Mouse (Mus musculus): ENCODE results near the gene Snx15. TPM values are rescaled to one million over a fixed set of nuclear protein-coding genes. Genes with fewer than 3 reads are reported as not detected.
A peak's percentile ranks its signal among the peaks of the same experiment; 100 is the strongest.

Snx15 gene
- polyA plus RNA-seq, 1 experiment from 2014 or later = 72.8 TPM

GRCm38 (mm10) chr19:6085417-6085879 lies 42.7 kb downstream of the Snx15 start:
- no peak overlapping the region for H3K9ac ChIP-seq (replicated peaks; ENCODE audit: low read depth, low read length)
- H3K27me3 ChIP-seq (ENCODE audit: control insufficient read depth, insufficient read depth, low read length) = no peaks in the 10 kb centered on the region
- peak overlapping the region; percentile 41 for H3K4me3 ChIP-seq (ENCODE audit: low read depth, low read length)
- under 1% methylated on average over 17 of the region's 17 CpGs for WGBS
- H3K4me2 ChIP-seq (ENCODE audit: low read depth, low read length) = peak overlapping the region; percentile 89
- no peaks in the 10 kb centered on the region for H3K9me3 ChIP-seq (ENCODE audit: control insufficient read depth, low read length)
- ATAC-seq (ENCODE audit: low read depth) = peak; percentile 69
- peaks cover 13% of the 10 kb centered on the region for H3K36me3 ChIP-seq (ENCODE audit: control insufficient read depth, insufficient read depth, low read length)
- no peak overlapping the region for H3K27ac ChIP-seq (ENCODE audit: low read depth, low read length)
- peaks cover 11% of the 10 kb centered on the region for H3K4me1 ChIP-seq (ENCODE audit: control insufficient read depth, insufficient read depth, low read length)

DNA sequence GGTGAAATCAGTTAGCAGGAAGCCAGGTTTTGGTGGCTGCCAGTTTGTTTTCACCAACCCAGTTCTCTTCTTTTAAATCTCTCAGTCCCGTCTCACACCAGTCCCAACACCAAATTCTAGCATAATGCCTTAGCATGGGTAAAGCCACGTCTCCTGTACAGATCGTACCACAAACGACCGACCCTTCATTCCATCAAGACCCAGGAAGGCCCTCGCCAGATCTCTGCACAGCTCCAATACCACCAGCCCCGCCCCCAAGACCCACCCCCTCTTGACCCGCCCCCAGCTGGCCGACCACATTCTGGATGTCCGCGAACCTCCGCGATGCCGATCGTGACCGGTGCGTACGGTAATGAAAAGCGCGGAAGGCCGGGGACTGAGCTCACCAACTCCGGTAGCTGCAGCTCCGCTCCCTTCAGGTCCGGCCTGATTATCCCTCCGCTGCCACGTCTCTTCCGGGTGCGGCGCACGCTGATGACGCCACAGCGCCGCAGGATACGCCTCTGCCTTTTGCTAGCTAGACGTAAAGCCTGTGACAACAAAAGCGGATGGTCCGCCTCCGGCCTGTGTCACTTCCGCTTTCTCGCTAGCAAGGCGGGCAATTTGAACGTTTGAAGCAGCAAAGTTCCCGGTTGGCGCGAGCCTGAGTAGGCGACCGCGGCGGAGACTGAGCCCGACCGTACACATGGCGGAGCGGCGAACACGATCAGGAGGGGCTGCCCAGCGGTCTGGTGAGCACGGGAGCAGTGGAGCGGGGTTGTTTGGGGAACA lies 43.4 kb downstream of the Snx15 start, which contains the start of the genes Zfpl1 and Cdca5:
TSS of gene Zfpl1 (minus strand) at position 479 of the 771 bp plus-strand sequence.
TSS of gene Cdca5 (plus strand) at position 506 of the 771 bp plus-strand sequence.
- Histone ChIP-seq H3K36me3 (ENCODE audit: control insufficient read depth, insufficient read depth, low read length) (peaks cover 17% of the 10 kb centered on the region), H3K27ac (ENCODE audit: low read depth, low read length) (peak within 1 kb of the TSS; percentile 3; the same call in 1 of the 2 replicates), H3K4me1 (ENCODE audit: control insufficient read depth, insufficient read depth, low read length) (peaks cover 11% of the 10 kb centered on the region), H3K4me3 (ENCODE audit: low read depth, low read length) (peak within 1 kb of the TSS; percentile 41), H3K9me3 (ENCODE audit: control insufficient read depth, low read length) (no peaks in the 10 kb centered on the region), H3K9ac (replicated peaks; ENCODE audit: low read depth, low read length) (peak within 1 kb of the TSS; percentile 50), H3K27me3 (ENCODE audit: control insufficient read depth, insufficient read depth, low read length) (no peaks in the 10 kb centered on the region), H3K4me2 (ENCODE audit: low read depth, low read length) (peak within 1 kb of the TSS; percentile 92)
- WGBS = under 1% methylated on average over 58 of the region's 58 CpGs
- ATAC-seq (ENCODE audit: low read depth) = peak; percentile 92

- Histone ChIP-seq H3K4me3 (ENCODE audit: low read depth, low read length) (no peak within 1 kb of the TSS), H3K9ac (replicated peaks; ENCODE audit: low read depth, low read length) (no peak within 1 kb of the TSS), H3K27me3 (ENCODE audit: control insufficient read depth, insufficient read depth, low read length) (no peaks in the 10 kb centered on the region), H3K4me2 (ENCODE audit: low read depth, low read length) (no peak within 1 kb of the TSS), H3K9me3 (ENCODE audit: control insufficient read depth, low read length) (no peaks in the 10 kb centered on the region), H3K4me1 (ENCODE audit: control insufficient read depth, insufficient read depth, low read length) (peaks cover 14% of the 10 kb centered on the region), H3K27ac (ENCODE audit: low read depth, low read length) (no peak within 1 kb of the TSS), H3K36me3 (ENCODE audit: control insufficient read depth, insufficient read depth, low read length) (peaks cover 18% of the 10 kb centered on the region)
- ATAC-seq (ENCODE audit: low read depth) = no peak
- 92% methylated on average over 9 of the region's 9 CpGs for WGBS
Measured at GRCm38 (mm10) chr19:6082156-6082555, 45.9 kb downstream of the Snx15 start, which contains the start of gene Gm28374. Gene Gm28374 (minus strand): TSS chr19:6082256.

DNA sequence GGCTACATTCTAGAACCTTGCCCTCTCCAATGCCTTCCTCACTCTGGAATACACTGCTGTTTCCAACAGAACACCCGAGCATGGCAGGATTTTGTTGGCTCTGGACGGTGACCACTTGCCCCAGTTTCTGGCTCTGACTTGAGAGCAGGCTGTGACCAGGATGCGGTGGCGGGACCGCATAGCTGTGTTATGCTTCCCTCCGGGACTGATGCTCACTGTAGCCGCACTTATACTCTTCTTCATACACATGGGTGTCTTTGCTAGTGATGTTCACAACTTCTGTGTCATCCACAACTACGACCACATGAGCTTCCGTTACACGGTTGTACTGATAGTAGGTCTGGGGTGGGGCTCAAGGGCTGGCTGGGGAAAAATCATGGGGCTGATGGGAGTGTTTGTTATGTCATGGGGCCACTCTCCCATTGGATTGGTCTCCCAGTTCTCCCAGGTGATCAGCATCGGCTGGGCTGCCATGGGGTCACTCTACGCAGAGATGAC lies 48.1 kb downstream of the Snx15 start, which contains the start of gene Tmem262:
TSS of gene Tmem262 (plus strand) at position 51 of the 498 bp plus-strand sequence.
- H3K36me3 ChIP-seq (ENCODE audit: control insufficient read depth, insufficient read depth, low read length) = peaks cover 18% of the 10 kb centered on the region
- no peak within 1 kb of the TSS for H3K4me3 ChIP-seq (ENCODE audit: low read depth, low read length)
- peaks cover 19% of the 10 kb centered on the region for H3K4me1 ChIP-seq (ENCODE audit: control insufficient read depth, insufficient read depth, low read length)
- no peak within 1 kb of the TSS for H3K4me2 ChIP-seq (ENCODE audit: low read depth, low read length)
- no peak within 1 kb of the TSS for H3K9ac ChIP-seq (replicated peaks; ENCODE audit: low read depth, low read length)
- H3K9me3 ChIP-seq (ENCODE audit: control insufficient read depth, low read length) = no peaks in the 10 kb centered on the region
- WGBS = 95% methylated on average over 12 of the region's 12 CpGs
- H3K27me3 ChIP-seq (ENCODE audit: control insufficient read depth, insufficient read depth, low read length) = no peaks in the 10 kb centered on the region
- no peak for ATAC-seq (ENCODE audit: low read depth)
- no peak within 1 kb of the TSS for H3K27ac ChIP-seq (ENCODE audit: low read depth, low read length)

- no peaks in the 10 kb centered on the region for H3K27me3 ChIP-seq (ENCODE audit: control insufficient read depth, insufficient read depth, low read length)
- H3K27ac ChIP-seq (ENCODE audit: low read depth, low read length) = peak within 1 kb of the TSS; percentile 81
- peaks cover 20% of the 10 kb centered on the region for H3K36me3 ChIP-seq (ENCODE audit: control insufficient read depth, insufficient read depth, low read length)
- no peaks in the 10 kb centered on the region for H3K9me3 ChIP-seq (ENCODE audit: control insufficient read depth, low read length)
- under 1% methylated on average over 33 of the region's 33 CpGs for WGBS
- H3K4me1 ChIP-seq (ENCODE audit: control insufficient read depth, insufficient read depth, low read length) = peaks cover 11% of the 10 kb centered on the region
- H3K9ac ChIP-seq (replicated peaks; ENCODE audit: low read depth, low read length) = peak within 1 kb of the TSS; percentile 67
- H3K4me3 ChIP-seq (ENCODE audit: low read depth, low read length) = peak within 1 kb of the TSS; percentile 68
- peak within 1 kb of the TSS; percentile 75 for H3K4me2 ChIP-seq (ENCODE audit: low read depth, low read length)
- ATAC-seq (ENCODE audit: low read depth) = peak; percentile 89
Measured at GRCm38 (mm10) chr19:6076564-6077393, 51.3 kb downstream of the Snx15 start, which contains the start of gene Vps51. Gene Vps51 (minus strand): TSS chr19:6077231.

DNA sequence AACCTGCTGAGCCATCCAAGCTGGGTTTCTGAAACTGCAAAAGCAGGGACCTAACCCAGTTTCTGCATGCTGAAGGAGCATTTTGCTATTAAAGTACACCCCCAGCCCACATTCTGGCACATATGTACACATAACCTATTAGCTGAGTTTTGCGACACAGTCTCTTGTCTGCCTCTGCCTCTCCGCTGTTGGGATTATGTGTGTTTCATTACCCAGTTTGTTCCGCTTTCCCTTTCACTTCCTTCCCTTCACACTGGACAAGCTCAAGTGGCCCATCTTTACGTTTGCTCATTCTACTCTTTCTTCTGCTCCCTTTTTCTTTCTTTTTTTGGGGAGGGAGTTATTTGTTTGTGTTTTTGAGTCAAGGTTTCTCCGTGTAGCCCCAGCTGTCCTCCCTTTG lies 54.2 kb downstream of the Snx15 start:
- Histone ChIP-seq H3K4me3 (ENCODE audit: low read depth, low read length) (no peak overlapping the region), H3K9me3 (ENCODE audit: control insufficient read depth, low read length) (no peaks in the 10 kb centered on the region), H3K27ac (ENCODE audit: low read depth, low read length) (no peak overlapping the region), H3K4me2 (ENCODE audit: low read depth, low read length) (no peak overlapping the region), H3K27me3 (ENCODE audit: control insufficient read depth, insufficient read depth, low read length) (no peaks in the 10 kb centered on the region), H3K36me3 (ENCODE audit: control insufficient read depth, insufficient read depth, low read length) (peaks cover 18% of the 10 kb centered on the region), H3K9ac (replicated peaks; ENCODE audit: low read depth, low read length) (no peak overlapping the region), H3K4me1 (ENCODE audit: control insufficient read depth, insufficient read depth, low read length) (peaks cover 11% of the 10 kb centered on the region)
- ATAC-seq (ENCODE audit: low read depth) = no peak
- WGBS = 88% methylated on average over 5 of the region's 5 CpGs

- ATAC-seq (ENCODE audit: low read depth) = no peak
- peaks cover 18% of the 10 kb centered on the region for H3K36me3 ChIP-seq (ENCODE audit: control insufficient read depth, insufficient read depth, low read length)
- H3K27me3 ChIP-seq (ENCODE audit: control insufficient read depth, insufficient read depth, low read length) = no peaks in the 10 kb centered on the region
- 95% methylated on average over 19 of the region's 19 CpGs for WGBS
- H3K4me3 ChIP-seq (ENCODE audit: low read depth, low read length) = no peak overlapping the region
- H3K9ac ChIP-seq (replicated peaks; ENCODE audit: low read depth, low read length) = no peak overlapping the region
- H3K27ac ChIP-seq (ENCODE audit: low read depth, low read length) = no peak overlapping the region
- H3K9me3 ChIP-seq (ENCODE audit: control insufficient read depth, low read length) = no peaks in the 10 kb centered on the region
- no peak overlapping the region for H3K4me2 ChIP-seq (ENCODE audit: low read depth, low read length)
- peaks cover 15% of the 10 kb centered on the region for H3K4me1 ChIP-seq (ENCODE audit: control insufficient read depth, insufficient read depth, low read length)
Measured at GRCm38 (mm10) chr19:6071261-6071660, 56.8 kb downstream of the Snx15 start.

DNA sequence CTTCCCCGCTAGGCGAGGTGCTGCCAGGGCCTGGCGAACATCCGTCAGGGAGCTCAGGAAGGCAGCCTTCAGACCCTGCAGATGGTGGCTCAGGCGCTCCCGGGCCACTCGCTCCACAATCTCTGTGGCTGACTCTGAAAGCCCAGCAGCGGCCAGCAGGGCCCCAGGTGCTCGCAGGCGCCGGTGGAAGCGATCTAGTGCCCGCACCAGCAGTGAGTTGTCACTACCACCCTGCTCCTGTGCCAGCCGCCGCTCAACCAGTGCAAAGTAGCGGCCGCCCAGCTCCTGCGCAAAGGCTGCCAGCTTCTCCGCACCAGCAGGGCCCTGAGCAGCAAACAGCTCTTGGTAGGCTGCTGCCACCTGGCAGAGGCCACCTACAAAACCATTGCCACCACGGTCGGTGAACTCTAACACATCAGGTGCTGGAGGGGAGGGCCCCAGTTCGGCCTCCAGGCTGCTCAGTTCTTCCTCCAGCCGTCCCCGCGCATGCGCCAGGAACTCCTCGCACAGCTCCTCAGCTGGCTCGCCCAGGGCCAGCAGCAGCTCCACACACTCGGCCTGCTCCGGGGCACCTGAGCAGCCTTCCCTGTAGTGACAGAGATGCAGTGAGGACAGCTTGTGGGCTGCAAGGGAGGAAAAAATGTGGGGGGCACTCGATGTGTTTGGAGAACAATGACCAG lies 57.4 kb downstream of the Snx15 start:
- H3K36me3 ChIP-seq (ENCODE audit: control insufficient read depth, insufficient read depth, low read length) = peaks cover 18% of the 10 kb centered on the region

More for the DNA sequence above, 57.4 kb downstream of the Snx15 start:
- Histone ChIP-seq H3K4me2 (ENCODE audit: low read depth, low read length) (no peak overlapping the region), H3K27me3 (ENCODE audit: control insufficient read depth, insufficient read depth, low read length) (no peaks in the 10 kb centered on the region), H3K9me3 (ENCODE audit: control insufficient read depth, low read length) (no peaks in the 10 kb centered on the region), H3K9ac (replicated peaks; ENCODE audit: low read depth, low read length) (no peak overlapping the region), H3K4me3 (ENCODE audit: low read depth, low read length) (no peak overlapping the region), H3K4me1 (ENCODE audit: control insufficient read depth, insufficient read depth, low read length) (peaks cover 15% of the 10 kb centered on the region; the same call in 1 of the 2 replicates), H3K27ac (ENCODE audit: low read depth, low read length) (no peak overlapping the region)
- WGBS = 93% methylated on average over 31 of the region's 31 CpGs
- no peak for ATAC-seq (ENCODE audit: low read depth)
